Mouse (Mus musculus) stomach, embryonic 15.5 days (tissue): ENCODE data around the gene Tprn. TPM values are rescaled to one million over a fixed set of nuclear protein-coding genes. Genes with fewer than 3 reads are reported as not detected.

Experiments
- ATAC-seq: fragments of 200-750 bp; cut with Nextera tagmentation; 2 replicates; pipeline ENCODE4 v1.8.0; 2017; ENCODE audit warnings: low read depth, moderate number of reproducible peaks, moderate TSS enrichment; ENCODE audit not compliant: insufficient read depth, low FRiP score
- H3K27ac ChIP-seq: fragments of 300-500 bp; sonication (generic); 2 replicates; pipeline ENCODE4 v1.5.1; 2015; ENCODE audit warnings: mild to moderate bottlenecking, inconsistent platforms
- H3K27me3 ChIP-seq: fragments of 300-500 bp; sonication (generic); replicated peaks from 2 replicates; pipeline ENCODE4 v1.6.1; 2015; ENCODE audit warnings: inconsistent platforms
- H3K36me3 ChIP-seq: fragments of 300-500 bp; sonication (generic); 2 replicates; pipeline ENCODE4 v1.6.1; 2015; ENCODE audit warnings: inconsistent platforms
- H3K4me1 ChIP-seq: fragments of 300-500 bp; sonication (generic); 2 replicates; pipeline ENCODE4 v1.6.1; 2015; ENCODE audit warnings: inconsistent platforms
- H3K4me2 ChIP-seq: fragments of 300-500 bp; sonication (generic); 2 replicates; pipeline ENCODE4 v1.6.1; 2015; ENCODE audit warnings: mild to moderate bottlenecking, inconsistent platforms
- H3K4me3 ChIP-seq: fragments of 300-500 bp; sonication (generic); replicated peaks from 2 replicates; pipeline ENCODE4 v1.5.1; 2015; ENCODE audit warnings: inconsistent platforms
- H3K9ac ChIP-seq: fragments of 300-500 bp; sonication (generic); 2 replicates; pipeline ENCODE4 v1.6.1; 2015; ENCODE audit warnings: inconsistent platforms
- H3K9me3 ChIP-seq: fragments of 300-500 bp; sonication (generic); 2 replicates; pipeline ENCODE4 v1.6.1; 2016; ENCODE audit warnings: inconsistent platforms
- WGBS: fragments of 180-500 bp; shearing (Covaris S2); methylation state at CpG from one replicate; pipeline ENCODE4 v1.1.7; 2015; 5-methylcytosine and 5-hydroxymethylcytosine counted together
- polyA plus RNA-seq: library from polyadenylated mRNA; unstranded; fragments of >200 nt; fragmentation: Nextera tagmentation; extraction: Ambion mirVana; gene quantifications from 2 replicates; pipeline ENCODE4 v1.2.1, GENCODE M21; 2015

The Tprn gene
- polyA plus RNA-seq, 1 experiment from 2014 or later: 17.7 TPM

DNA sequence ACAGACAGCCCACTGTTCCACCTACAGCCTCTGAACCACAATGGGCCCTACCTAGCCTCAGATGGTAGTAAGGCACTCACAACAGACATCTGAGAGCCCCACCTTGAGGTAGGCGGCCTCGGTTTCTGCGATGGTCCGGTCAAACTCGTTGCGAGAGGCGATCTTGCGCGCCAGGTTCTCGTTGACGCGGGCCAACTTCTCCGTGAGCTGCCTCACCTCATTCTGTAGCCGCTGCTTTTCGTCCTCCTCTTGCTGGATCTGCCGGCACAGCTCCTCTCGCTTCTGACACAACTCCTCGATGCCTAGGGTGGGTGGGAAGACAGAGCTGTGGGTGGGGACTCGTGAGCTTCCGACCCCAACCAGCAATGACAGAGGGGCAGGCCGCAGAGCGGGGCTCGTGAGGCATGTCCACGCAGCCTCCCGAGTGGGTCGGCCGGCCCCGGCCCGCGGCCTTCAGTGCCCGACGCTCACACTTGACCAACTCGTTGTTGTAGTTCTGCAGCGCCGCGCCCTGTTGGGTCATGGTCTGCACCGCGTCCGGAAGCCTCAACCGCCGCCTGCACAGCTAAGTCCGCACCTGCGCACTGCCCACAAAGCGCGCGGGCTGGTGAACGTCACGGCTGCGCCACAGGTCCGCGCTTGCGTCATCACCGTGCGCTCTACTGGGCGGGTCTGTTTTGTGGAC, 9.6 kb downstream of the Tprn start, which contains the start of the genes Ssna1 and Anapc2:
Gene Ssna1 (minus strand): TSS at position 612 of the 685 bp plus-strand sequence.
Gene Anapc2 (plus strand): TSS at position 652 of the 685 bp plus-strand sequence.
- Histone ChIP-seq H3K4me1 (peaks cover 36% of the 10 kb centered on the region), H3K9me3 (no peaks in the 10 kb centered on the region), H3K4me2 (peak within 1 kb of the TSS; percentile 91), H3K4me3 (peak within 1 kb of the TSS; percentile 96), H3K27me3 (no peaks in the 10 kb centered on the region), H3K9ac (peak within 1 kb of the TSS; percentile 84), H3K27ac (peak within 1 kb of the TSS; percentile 92), H3K36me3 (peaks cover 46% of the 10 kb centered on the region)
- peak; percentile 96 for ATAC-seq
- WGBS: under 1% methylated on average over 53 of the region's 55 CpGs

DNA sequence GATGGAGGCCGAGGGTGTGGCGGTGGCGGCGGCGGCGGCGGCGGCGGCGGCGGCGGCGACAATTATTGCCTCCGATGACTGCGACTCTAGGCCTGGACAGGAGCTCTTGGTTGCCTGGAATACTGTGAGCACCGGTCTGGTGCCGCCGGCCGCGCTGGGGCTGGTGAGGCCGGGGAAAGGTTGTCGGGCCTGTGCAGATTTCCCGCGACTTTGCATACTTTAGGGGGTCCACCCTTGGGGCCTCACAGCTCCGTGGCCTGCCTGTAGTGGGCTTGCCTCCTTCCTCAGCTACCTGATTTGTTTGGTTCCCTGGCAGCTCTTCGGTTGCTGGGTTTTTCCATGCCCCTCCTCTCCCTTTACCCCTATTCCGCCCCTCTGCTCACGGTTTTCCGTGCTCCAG, 10.1 kb downstream of the Tprn start:
- Histone ChIP-seq H3K36me3 (peaks cover 49% of the 10 kb centered on the region), H3K27ac (peak overlapping the region; percentile 55), H3K9me3 (no peaks in the 10 kb centered on the region), H3K4me3 (peak overlapping the region; percentile 96), H3K4me2 (peak overlapping the region; percentile 91), H3K27me3 (no peaks in the 10 kb centered on the region), H3K9ac (peak overlapping the region; percentile 84), H3K4me1 (peaks cover 30% of the 10 kb centered on the region)
- peak; percentile 27; the same call in 1 of the 2 replicates for ATAC-seq
- 0% methylated on average over 29 of the region's 29 CpGs for WGBS

DNA sequence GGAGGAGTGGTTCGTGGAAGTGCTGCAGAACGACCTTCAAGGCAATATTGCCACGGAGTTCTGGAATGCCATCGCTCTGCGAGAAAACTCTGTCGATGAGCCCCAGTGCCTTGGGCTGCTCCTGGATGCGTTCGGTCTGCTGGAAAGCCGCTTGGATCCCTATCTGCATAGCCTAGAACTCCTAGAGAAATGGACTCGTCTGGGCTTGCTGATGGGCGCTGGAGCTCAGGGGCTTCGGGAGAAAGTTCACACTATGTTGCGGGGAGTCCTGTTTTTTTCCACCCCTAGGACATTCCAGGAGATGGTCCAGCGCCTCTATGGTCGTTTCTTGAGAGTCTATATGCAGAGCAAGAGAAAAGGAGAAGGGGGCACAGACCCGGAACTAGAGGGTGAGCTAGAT, 10.6 kb downstream of the Tprn start:
- Histone ChIP-seq H3K4me2 (peak overlapping the region; percentile 91), H3K4me3 (peak overlapping the region; percentile 96), H3K27me3 (no peaks in the 10 kb centered on the region), H3K9me3 (no peaks in the 10 kb centered on the region), H3K36me3 (peaks cover 54% of the 10 kb centered on the region), H3K4me1 (peaks cover 28% of the 10 kb centered on the region), H3K27ac (peak overlapping the region; percentile 55), H3K9ac (peak overlapping the region; percentile 84)
- ATAC-seq: no peak
- WGBS: 34% methylated on average over 16 of the region's 16 CpGs

DNA sequence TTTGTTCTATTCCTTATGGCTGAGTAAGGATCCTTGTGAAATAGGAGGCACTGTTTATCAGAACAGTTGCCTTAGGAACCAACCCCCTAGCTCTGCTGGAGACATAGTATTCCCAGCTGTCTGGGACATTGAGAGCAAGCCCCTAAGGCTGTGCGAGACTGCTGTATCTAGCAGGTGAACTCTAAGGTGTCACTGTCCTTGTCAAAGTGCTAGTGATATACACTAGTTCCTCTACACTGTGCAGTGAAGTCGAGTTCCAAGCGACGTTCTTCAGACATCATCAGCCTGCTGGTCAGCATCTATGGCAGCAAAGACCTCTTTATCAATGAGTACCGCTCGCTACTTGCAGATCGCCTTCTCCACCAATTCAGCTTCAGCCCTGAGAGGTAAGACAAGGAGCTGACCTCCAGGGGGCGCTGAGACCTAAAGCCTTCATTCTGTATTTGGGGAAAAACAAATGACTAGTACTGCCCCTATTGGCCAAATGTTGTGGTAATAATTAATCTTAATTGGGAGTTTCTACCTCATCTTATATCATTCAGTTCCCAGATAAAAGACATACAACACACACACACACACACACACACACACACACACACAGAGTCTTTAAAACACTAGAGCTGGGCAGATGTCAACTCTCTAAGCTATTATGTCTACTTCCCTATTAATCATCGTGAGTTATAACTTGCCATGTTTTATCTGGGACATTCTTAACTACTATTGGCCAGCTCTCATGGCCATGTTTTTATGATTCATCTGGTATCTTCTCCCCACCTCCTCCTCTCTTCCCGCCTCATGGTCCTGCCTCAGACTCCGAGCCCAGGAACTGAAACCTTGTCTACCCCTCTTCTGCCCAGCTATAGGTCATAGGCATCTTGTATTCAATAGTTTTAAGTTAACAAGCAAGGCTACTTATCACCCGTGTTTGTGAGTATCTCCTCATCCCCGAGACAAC, 16.8 kb downstream of the Tprn start:
- Histone ChIP-seq H3K4me3 (no peak overlapping the region), H3K36me3 (peaks cover 72% of the 10 kb centered on the region)
- WGBS: 59% methylated on average over 13 of the region's 13 CpGs

DNA sequence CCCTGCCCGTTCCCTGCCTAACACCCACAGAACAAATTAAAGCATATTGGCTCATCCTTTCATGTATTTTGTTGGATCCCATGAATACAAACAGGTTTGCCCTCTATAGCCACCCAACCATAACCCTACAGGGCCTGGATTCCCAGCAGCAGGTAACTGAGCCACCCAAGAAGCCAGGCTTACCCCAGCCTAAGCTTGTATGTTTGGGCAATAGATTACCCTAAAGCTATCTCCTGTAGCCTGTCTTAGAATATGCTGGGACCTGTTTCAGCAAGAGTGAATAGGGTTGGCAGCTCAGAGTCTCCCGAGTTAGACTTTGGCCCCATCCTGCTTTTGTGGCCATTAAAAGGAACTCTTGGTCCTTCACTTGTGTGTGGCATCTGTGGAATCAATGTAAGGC, 23.1 kb downstream of the Tprn start:
- no peak overlapping the region for H3K4me3 ChIP-seq
- no peaks in the 10 kb centered on the region for H3K9me3 ChIP-seq
- 90% methylated on average over 2 of the region's 2 CpGs for WGBS
- no peak overlapping the region for H3K4me2 ChIP-seq
- H3K27ac ChIP-seq: peak overlapping the region; percentile 92
- H3K36me3 ChIP-seq: peaks cover 39% of the 10 kb centered on the region
- H3K27me3 ChIP-seq: peaks cover 26% of the 10 kb centered on the region
- H3K4me1 ChIP-seq: peaks cover 21% of the 10 kb centered on the region; the same call in 1 of the 2 replicates
- ATAC-seq: no peak
- H3K9ac ChIP-seq: no peak overlapping the region

More for the DNA sequence above, 16.8 kb downstream of the Tprn start:
- Histone ChIP-seq H3K4me2 (no peak overlapping the region), H3K9me3 (no peaks in the 10 kb centered on the region), H3K4me1 (no peaks in the 10 kb centered on the region), H3K9ac (no peak overlapping the region), H3K27me3 (no peaks in the 10 kb centered on the region), H3K27ac (no peak overlapping the region)
- no peak; the same call in 1 of the 2 replicates for ATAC-seq

DNA sequence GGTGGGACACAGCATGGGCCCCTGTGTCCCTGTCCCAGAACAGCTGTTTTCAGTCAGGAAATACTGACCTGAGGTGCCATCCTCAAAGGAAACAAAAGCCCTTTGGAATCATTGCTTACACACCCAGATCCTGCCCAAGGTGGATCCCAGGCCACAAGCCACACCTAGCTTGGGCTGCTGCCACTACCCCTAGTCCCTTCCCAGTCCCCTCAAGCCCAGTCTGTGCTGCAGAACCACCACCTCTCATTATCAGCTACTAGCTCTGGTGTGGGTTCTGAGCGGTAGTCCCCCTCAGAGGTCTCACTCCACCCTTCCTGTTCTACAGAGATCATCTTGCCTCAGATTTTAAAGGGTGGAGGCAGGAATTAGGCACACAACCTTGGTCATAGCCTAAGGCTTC, 23.9 kb downstream of the Tprn start:
- Histone ChIP-seq H3K27ac (peak overlapping the region; percentile 92), H3K36me3 (peaks cover 32% of the 10 kb centered on the region), H3K27me3 (peaks cover 34% of the 10 kb centered on the region), H3K9me3 (no peaks in the 10 kb centered on the region), H3K4me3 (no peak overlapping the region), H3K9ac (no peak overlapping the region), H3K4me1 (peaks cover 27% of the 10 kb centered on the region), H3K4me2 (peak overlapping the region; percentile 3; the same call in 1 of the 2 replicates)
- WGBS: 45% methylated on average over 1 of the region's 1 CpGs
- ATAC-seq: peak; percentile 25; the same call in 1 of the 2 replicates

DNA sequence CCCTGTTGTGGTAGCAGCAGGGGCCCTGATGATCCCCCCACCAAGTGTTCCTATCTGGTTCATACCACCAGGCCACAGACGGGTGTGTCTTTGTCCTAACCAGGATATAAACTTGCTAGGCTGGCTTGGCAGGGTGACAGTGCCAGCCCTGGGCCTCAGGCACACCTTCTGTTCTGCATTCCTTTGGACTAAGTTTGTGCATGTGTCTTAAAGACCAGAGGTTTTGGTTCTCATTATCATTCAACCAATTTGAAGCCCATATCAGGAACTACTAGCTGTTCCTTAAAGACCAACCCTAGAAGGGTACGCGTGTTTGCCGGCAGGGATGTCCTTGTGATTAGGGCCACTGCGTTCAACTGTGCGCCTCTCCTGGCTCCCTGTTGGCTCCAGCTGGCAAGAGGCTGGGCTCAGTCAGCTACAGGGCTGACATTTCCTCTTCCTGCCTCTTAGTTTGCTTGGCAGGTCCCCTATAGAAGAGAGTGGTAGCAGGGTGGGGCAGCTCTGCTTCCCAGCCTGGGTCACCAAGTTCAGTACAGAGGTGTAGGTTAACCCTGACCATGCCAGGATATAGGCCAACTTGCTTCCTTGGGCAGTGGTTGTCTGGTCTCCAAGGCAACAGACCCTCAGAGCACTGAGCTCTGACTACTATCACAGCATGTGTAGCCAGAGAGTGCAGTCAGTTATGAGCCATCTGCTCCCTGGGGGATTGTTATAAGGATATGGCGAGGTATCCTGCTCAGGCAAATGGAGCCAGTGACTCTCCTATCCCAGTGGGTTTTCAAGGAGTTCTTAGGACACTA, 24.6 kb downstream of the Tprn start:
- Histone ChIP-seq H3K4me1 (peaks cover 34% of the 10 kb centered on the region), H3K27ac (peak overlapping the region; percentile 92), H3K4me3 (no peak overlapping the region), H3K4me2 (peak overlapping the region; percentile 24), H3K9me3 (no peaks in the 10 kb centered on the region), H3K9ac (no peak overlapping the region), H3K27me3 (peaks cover 41% of the 10 kb centered on the region), H3K36me3 (peaks cover 29% of the 10 kb centered on the region)
- peak; percentile 73 for ATAC-seq
- WGBS: 40% methylated on average over 7 of the region's 7 CpGs

DNA sequence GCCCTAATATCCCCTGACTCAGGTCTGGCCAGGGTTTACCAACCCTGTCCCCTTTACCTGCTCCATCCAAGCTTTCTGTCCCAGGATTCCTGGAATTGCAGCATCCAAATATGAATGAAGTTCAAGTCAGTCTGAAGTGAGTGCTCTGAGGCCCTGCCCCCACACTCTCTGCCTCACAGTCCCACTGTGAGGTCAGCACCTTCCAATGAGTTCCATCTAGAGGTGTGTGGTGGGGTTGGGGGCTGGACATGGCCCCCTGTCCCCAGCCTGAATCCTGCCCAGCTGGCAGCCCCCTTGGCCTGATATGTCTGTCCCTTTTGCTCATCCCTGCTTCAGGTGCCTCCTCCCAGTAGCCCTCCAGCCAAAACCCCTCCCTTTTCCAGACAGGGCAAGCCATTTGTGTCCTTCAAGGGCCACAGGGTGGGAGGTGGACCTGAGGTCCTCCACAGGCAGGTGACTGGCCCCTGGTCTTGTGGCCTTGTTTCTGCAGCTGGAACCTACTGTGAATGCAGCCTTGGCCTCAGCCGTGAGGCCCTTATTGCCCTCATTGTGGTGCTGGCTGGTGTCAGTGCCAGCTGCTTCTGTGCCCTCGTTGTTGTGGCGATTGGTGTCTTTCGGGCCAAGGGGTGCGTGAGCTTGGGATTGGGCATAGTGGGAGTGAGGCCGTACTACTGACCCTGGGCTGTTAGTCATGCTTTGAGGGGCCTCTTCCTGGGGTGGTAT, 25.7 kb downstream of the Tprn start, which contains the start of gene Tmem210:
Gene Tmem210 (plus strand): TSS at position 219 of the 723 bp plus-strand sequence.
- H3K4me2 ChIP-seq: peak within 1 kb of the TSS; percentile 24; the same call in 1 of the 2 replicates
- ATAC-seq: no peak
- H3K9me3 ChIP-seq: no peaks in the 10 kb centered on the region
- 80% methylated on average over 6 of the region's 6 CpGs for WGBS
- H3K9ac ChIP-seq: no peak within 1 kb of the TSS
- peak within 1 kb of the TSS; percentile 92 for H3K27ac ChIP-seq
- H3K4me1 ChIP-seq: peaks cover 44% of the 10 kb centered on the region
- no peak within 1 kb of the TSS for H3K4me3 ChIP-seq
- peaks cover 49% of the 10 kb centered on the region for H3K27me3 ChIP-seq
- peaks cover 22% of the 10 kb centered on the region for H3K36me3 ChIP-seq

DNA sequence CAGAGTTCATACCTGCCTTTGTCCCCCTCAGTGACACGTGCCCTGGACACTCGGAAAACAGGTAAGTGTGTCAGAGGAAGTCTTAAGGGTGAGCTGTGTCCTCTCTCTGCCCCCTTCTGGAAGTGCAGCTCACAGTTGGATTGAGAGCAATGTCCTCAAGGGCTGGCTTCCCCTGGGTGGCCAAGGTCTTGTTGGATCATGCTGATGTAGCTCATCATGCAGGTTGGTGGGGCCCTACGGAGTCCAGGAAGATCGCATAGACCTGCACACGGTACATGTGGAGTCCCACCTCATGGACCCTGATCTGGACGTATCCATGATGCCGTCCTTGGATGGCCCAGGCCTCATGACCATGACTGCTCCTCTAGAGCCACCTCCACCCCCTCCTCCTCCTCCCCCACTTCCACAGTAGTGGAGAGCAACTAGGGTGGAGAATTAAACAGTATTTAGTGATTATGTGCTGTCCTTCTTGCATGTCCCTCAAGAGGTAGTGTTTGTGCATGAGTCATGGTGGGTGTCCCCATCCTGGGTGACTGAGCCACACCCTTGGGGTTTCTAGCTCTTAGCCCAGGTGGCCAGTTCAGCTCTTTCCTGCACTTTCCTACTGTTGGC, 26.4 kb downstream of the Tprn start:
- 80% methylated on average over 7 of the region's 7 CpGs for WGBS
- H3K9me3 ChIP-seq: no peaks in the 10 kb centered on the region
- peaks cover 49% of the 10 kb centered on the region for H3K27me3 ChIP-seq
- peaks cover 44% of the 10 kb centered on the region for H3K4me1 ChIP-seq
- ATAC-seq: no peak
- H3K36me3 ChIP-seq: peaks cover 18% of the 10 kb centered on the region
- H3K4me3 ChIP-seq: no peak overlapping the region
- H3K4me2 ChIP-seq: no peak overlapping the region
- no peak overlapping the region for H3K27ac ChIP-seq
- no peak overlapping the region for H3K9ac ChIP-seq

DNA sequence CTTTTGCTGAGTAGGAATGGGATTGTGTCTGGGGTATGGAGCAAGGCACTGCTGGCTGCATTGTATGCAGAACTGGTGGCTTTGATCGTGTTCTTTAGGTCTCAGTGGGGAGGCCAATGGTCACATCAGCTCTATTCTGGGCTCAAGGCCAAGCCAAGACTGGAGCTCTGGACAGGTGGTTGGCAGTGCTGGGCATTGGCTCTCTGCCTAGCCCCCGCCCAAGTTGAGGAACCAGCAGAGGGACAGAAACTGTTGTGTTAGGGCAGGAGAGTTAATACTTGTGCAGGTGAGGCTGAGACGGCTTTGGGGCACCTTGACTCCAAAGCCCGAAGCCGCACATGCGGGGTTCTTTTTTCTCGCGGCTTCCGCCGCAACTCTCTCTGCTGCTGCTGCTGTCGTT, 27.2 kb downstream of the Tprn start, which contains the start of gene Lrrc26:
Gene Lrrc26 (plus strand): TSS at position 265 of the 400 bp plus-strand sequence.
- ATAC-seq: no peak
- Histone ChIP-seq H3K9ac (no peak within 1 kb of the TSS), H3K9me3 (no peaks in the 10 kb centered on the region), H3K4me2 (peak within 1 kb of the TSS; percentile 66), H3K36me3 (peaks cover 12% of the 10 kb centered on the region; the same call in 1 of the 2 replicates), H3K4me1 (peaks cover 44% of the 10 kb centered on the region), H3K27ac (peak within 1 kb of the TSS; percentile 9; the same call in 1 of the 2 replicates), H3K27me3 (peaks cover 49% of the 10 kb centered on the region), H3K4me3 (peak within 1 kb of the TSS; percentile 26)
- WGBS: 14% methylated on average over 11 of the region's 11 CpGs
